Mouse (Mus musculus): ENCODE measurements around the gene Gm21778.
"Not testable (repeated sequence)": the region's sequence is repeated elsewhere in the genome, so short reads cannot be mapped to it uniquely, and the experiment has no call there.

Gm21778 gene

DNA sequence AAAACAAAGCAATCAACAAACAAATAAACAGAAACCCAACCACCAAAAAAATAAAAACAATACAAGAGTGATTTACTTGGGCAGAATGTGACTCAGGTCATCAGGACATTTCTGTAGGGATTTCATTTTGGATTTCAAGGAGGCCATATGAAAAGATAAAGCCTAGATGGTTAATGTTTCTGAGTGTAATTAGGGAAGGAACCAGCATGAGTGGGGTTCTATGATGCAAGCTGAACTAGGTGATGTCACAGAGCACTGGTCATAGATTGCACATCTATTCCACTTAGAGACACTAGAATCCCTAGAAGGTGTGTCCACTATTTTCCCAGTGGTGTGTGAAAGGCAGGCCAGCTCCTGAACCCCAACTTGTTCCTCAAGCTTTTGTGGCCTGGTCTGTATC, at the start of gene Gm21778:
Gene Gm21778 (plus strand): TSS at position 301 of the 400 bp plus-strand sequence.
- not testable (repeated sequence) for DNase-seq

Data from thymus, postnatal 4 days (tissue).